Mouse (Mus musculus) lung, adult 2 months (tissue): Measurements from ENCODE around the gene St14.

Source experiments
- CTCF ChIP-seq: fragments of 200-500 bp; IDR thresholded peaks from 2 replicates; pipeline ENCODE4 v1.5.1; 2011; ENCODE audit warnings: mild to moderate bottlenecking, low read length, control low read depth; ENCODE audit not compliant: insufficient read depth
- POLR2A ChIP-seq: fragments of 200-500 bp; IDR thresholded peaks from 2 replicates; pipeline ENCODE4 v1.6.1; 2011; ENCODE audit warnings: low read depth, mild to moderate bottlenecking, control low read depth, low read length, borderline replicate concordance; ENCODE audit errors: extremely low read depth

GRCm38 (mm10) chr9:31119405-31119804 is 12.2 kb downstream of the St14 start:
- TF ChIP-seq CTCF (no peak), POLR2A (no peak)
